Mouse (Mus musculus): ENCODE measurements around the gene Tecr.

- TF ChIP-seq POLR2A (IDR thresholded peaks at IDR 0.05; ENCODE audit: low read depth, low read length) = no peak
- TF ChIP-seq CTCF (IDR thresholded peaks at IDR 0.05; ENCODE audit: extremely low read depth, insufficient read depth, insufficient read length, insufficient replicate concordance) = no peak
Observed at GRCm38 (mm10) chr8:83534802-83535201, 73.0 kb downstream of the Tecr start.

All from spleen, adult 2 months (tissue).